Mouse (Mus musculus) forebrain, embryonic 12.5 days (tissue): ENCODE results near the gene Fam71f1. TPM values are rescaled to one million over a fixed set of nuclear protein-coding genes. Genes with fewer than 3 reads are reported as not detected.
"Not testable (repeated sequence)": the region's sequence is repeated elsewhere in the genome, so short reads cannot be mapped to it uniquely, and the experiment has no call there.

Experiments used
- ATAC-seq: fragments of 200-750 bp; cut with Nextera tagmentation; 2 replicates; pipeline ENCODE4 v1.8.0; 2017; ENCODE audit warnings: moderate TSS enrichment; ENCODE audit not compliant: low FRiP score
- H3K27ac ChIP-seq: fragments of 300-500 bp; sonication (generic); 2 replicates; pipeline ENCODE4 v1.5.1; 2016; ENCODE audit warnings: mild to moderate bottlenecking
- H3K27me3 ChIP-seq: fragments of 300-500 bp; sonication (generic); 2 replicates; pipeline ENCODE4 v1.6.1; 2016; ENCODE audit warnings: mild to moderate bottlenecking
- H3K36me3 ChIP-seq: fragments of 300-500 bp; sonication (generic); replicated peaks from 2 replicates; pipeline ENCODE4 v1.6.1; 2016; ENCODE audit warnings: mild to moderate bottlenecking
- H3K4me1 ChIP-seq: fragments of 300-500 bp; sonication (generic); 2 replicates; pipeline ENCODE4 v1.6.1; 2016
- H3K4me2 ChIP-seq: fragments of 300-500 bp; sonication (generic); 2 replicates; pipeline ENCODE4 v1.6.1; 2016; ENCODE audit warnings: mild to moderate bottlenecking, moderate library complexity
- H3K4me3 ChIP-seq: fragments of 300-500 bp; sonication (generic); replicated peaks from 2 replicates; pipeline ENCODE4 v1.5.1; 2016; ENCODE audit warnings: mild to moderate bottlenecking
- H3K9ac ChIP-seq: fragments of 300-500 bp; sonication (generic); 2 replicates; pipeline ENCODE4 v1.6.1; 2016; ENCODE audit warnings: mild to moderate bottlenecking
- H3K9me3 ChIP-seq: fragments of 300-500 bp; sonication (generic); 2 replicates; pipeline ENCODE4 v1.6.1; 2016
- WGBS: fragments of 180-500 bp; shearing (Covaris S2); methylation state at CpG from one replicate; pipeline ENCODE4 v1.1.7; 2016; 5-methylcytosine and 5-hydroxymethylcytosine counted together
- polyA plus RNA-seq: library from polyadenylated mRNA; unstranded; fragments of >200 nt; fragmentation: Nextera tagmentation; extraction: Ambion mirVana; gene quantifications from 2 replicates; pipeline ENCODE4 v1.2.1, GENCODE M21; 2016

Gene Fam71f1
- polyA plus RNA-seq, 1 experiment from 2014 or later: not detected

- ATAC-seq: no peak
- Histone ChIP-seq H3K9me3 (no peaks in the 10 kb centered on the region), H3K4me3 (no peak overlapping the region), H3K9ac (no peak overlapping the region), H3K36me3 (no peaks in the 10 kb centered on the region), H3K27me3 (no peaks in the 10 kb centered on the region), H3K4me2 (no peak overlapping the region), H3K27ac (no peak overlapping the region), H3K4me1 (no peaks in the 10 kb centered on the region)
Observed at GRCm38 (mm10) chr6:29303251-29303650, 15.7 kb upstream of the Fam71f1 start.

GRCm38 (mm10) chr6:29303726-29304125 is 15.2 kb upstream of the Fam71f1 start:
- Histone ChIP-seq H3K27ac (no peak overlapping the region), H3K9me3 (no peaks in the 10 kb centered on the region), H3K4me2 (no peak overlapping the region), H3K27me3 (no peaks in the 10 kb centered on the region), H3K36me3 (no peaks in the 10 kb centered on the region), H3K4me1 (no peaks in the 10 kb centered on the region), H3K9ac (no peak overlapping the region), H3K4me3 (no peak overlapping the region)
- 65% methylated on average over 5 of the region's 5 CpGs for WGBS
- no peak for ATAC-seq

GRCm38 (mm10) chr6:29305462-29305861 is 13.5 kb upstream of the Fam71f1 start:
- Histone ChIP-seq H3K4me2 (no peak overlapping the region), H3K4me1 (no peaks in the 10 kb centered on the region), H3K9ac (no peak overlapping the region), H3K4me3 (no peak overlapping the region), H3K9me3 (no peaks in the 10 kb centered on the region), H3K27ac (no peak overlapping the region), H3K36me3 (no peaks in the 10 kb centered on the region), H3K27me3 (no peaks in the 10 kb centered on the region)
- WGBS: 90% methylated on average over 4 of the region's 4 CpGs
- no peak for ATAC-seq

- no peak for ATAC-seq
- H3K27me3 ChIP-seq: no peaks in the 10 kb centered on the region
- no peaks in the 10 kb centered on the region for H3K4me1 ChIP-seq
- no peak overlapping the region for H3K9ac ChIP-seq
- H3K4me2 ChIP-seq: no peak overlapping the region
- H3K9me3 ChIP-seq: no peaks in the 10 kb centered on the region
- H3K36me3 ChIP-seq: no peaks in the 10 kb centered on the region
- 89% methylated on average over 16 of the region's 16 CpGs for WGBS
- H3K27ac ChIP-seq: no peak overlapping the region
- H3K4me3 ChIP-seq: no peak overlapping the region
Observed at GRCm38 (mm10) chr6:29308846-29309605, 9.9 kb upstream of the Fam71f1 start.

GRCm38 (mm10) chr6:29313690-29314202 is 5.2 kb upstream of the Fam71f1 start:
- no peak overlapping the region for H3K4me3 ChIP-seq
- no peak overlapping the region for H3K4me2 ChIP-seq
- H3K36me3 ChIP-seq: no peaks in the 10 kb centered on the region
- no peaks in the 10 kb centered on the region for H3K4me1 ChIP-seq
- no peak overlapping the region for H3K27ac ChIP-seq
- no peaks in the 10 kb centered on the region for H3K27me3 ChIP-seq
- H3K9me3 ChIP-seq: no peaks in the 10 kb centered on the region
- 64% methylated on average over 14 of the region's 14 CpGs for WGBS
- ATAC-seq: no peak
- no peak overlapping the region for H3K9ac ChIP-seq

GRCm38 (mm10) chr6:29317286-29317685 is 1.7 kb upstream of the Fam71f1 start:
- Histone ChIP-seq H3K4me3 (no peak overlapping the region), H3K27ac (no peak overlapping the region), H3K9ac (no peak overlapping the region), H3K9me3 (no peaks in the 10 kb centered on the region), H3K4me1 (no peaks in the 10 kb centered on the region), H3K4me2 (no peak overlapping the region), H3K36me3 (no peaks in the 10 kb centered on the region), H3K27me3 (no peaks in the 10 kb centered on the region)
- no peak for ATAC-seq
- WGBS: 73% methylated on average over 2 of the region's 2 CpGs

- Histone ChIP-seq H3K9ac (no peak overlapping the region), H3K9me3 (no peaks in the 10 kb centered on the region), H3K4me3 (no peak overlapping the region), H3K27me3 (no peaks in the 10 kb centered on the region), H3K36me3 (no peaks in the 10 kb centered on the region), H3K4me2 (no peak overlapping the region), H3K27ac (no peak overlapping the region), H3K4me1 (no peaks in the 10 kb centered on the region)
- no peak for ATAC-seq
- WGBS: 72% methylated on average over 3 of the region's 3 CpGs
Observed at GRCm38 (mm10) chr6:29317941-29318340, 999 bp upstream of the Fam71f1 start.

GRCm38 (mm10) chr6:29321586-29321985 is 2.6 kb downstream of the Fam71f1 start:
- 84% methylated on average over 6 of the region's 6 CpGs for WGBS
- no peak overlapping the region for H3K9ac ChIP-seq
- ATAC-seq: no peak
- no peaks in the 10 kb centered on the region for H3K36me3 ChIP-seq
- H3K27me3 ChIP-seq: no peaks in the 10 kb centered on the region
- H3K4me2 ChIP-seq: no peak overlapping the region
- no peak overlapping the region for H3K4me3 ChIP-seq
- H3K4me1 ChIP-seq: no peaks in the 10 kb centered on the region
- no peak overlapping the region for H3K27ac ChIP-seq
- no peaks in the 10 kb centered on the region for H3K9me3 ChIP-seq

- H3K27me3 ChIP-seq: no peaks in the 10 kb centered on the region
- ATAC-seq: no peak
Observed at GRCm38 (mm10) chr6:29322147-29322546, 3.2 kb downstream of the Fam71f1 start.

GRCm38 (mm10) chr6:29322735-29323134 is 3.8 kb downstream of the Fam71f1 start:
- no peak for ATAC-seq
- H3K4me1 ChIP-seq: no peaks in the 10 kb centered on the region
- H3K9me3 ChIP-seq: no peaks in the 10 kb centered on the region
- H3K9ac ChIP-seq: no peak overlapping the region
- H3K27ac ChIP-seq: no peak overlapping the region
- no peaks in the 10 kb centered on the region for H3K27me3 ChIP-seq
- H3K36me3 ChIP-seq: no peaks in the 10 kb centered on the region
- H3K4me3 ChIP-seq: no peak overlapping the region
- no peak overlapping the region for H3K4me2 ChIP-seq
- WGBS: 83% methylated on average over 4 of the region's 4 CpGs

More at GRCm38 (mm10) chr6:29322147-29322546, 3.2 kb downstream of the Fam71f1 start:
- H3K36me3 ChIP-seq: no peaks in the 10 kb centered on the region
- WGBS: 90% methylated on average over 7 of the region's 7 CpGs
- no peak overlapping the region for H3K27ac ChIP-seq
- H3K9me3 ChIP-seq: no peaks in the 10 kb centered on the region
- H3K4me1 ChIP-seq: no peaks in the 10 kb centered on the region
- no peak overlapping the region for H3K4me3 ChIP-seq
- no peak overlapping the region for H3K9ac ChIP-seq
- no peak overlapping the region for H3K4me2 ChIP-seq

- Histone ChIP-seq H3K4me1 (no peaks in the 10 kb centered on the region), H3K4me3 (no peak overlapping the region), H3K9me3 (no peaks in the 10 kb centered on the region), H3K27ac (no peak overlapping the region), H3K27me3 (no peaks in the 10 kb centered on the region), H3K4me2 (no peak overlapping the region), H3K9ac (no peak overlapping the region), H3K36me3 (no peaks in the 10 kb centered on the region)
- WGBS: 90% methylated on average over 9 of the region's 9 CpGs
- no peak for ATAC-seq
Observed at GRCm38 (mm10) chr6:29326961-29327360, 8.0 kb downstream of the Fam71f1 start.

- no peak overlapping the region for H3K27ac ChIP-seq
- H3K9me3 ChIP-seq: no peaks in the 10 kb centered on the region
- no peaks in the 10 kb centered on the region for H3K27me3 ChIP-seq
- no peak overlapping the region for H3K4me3 ChIP-seq
- H3K9ac ChIP-seq: no peak overlapping the region
- ATAC-seq: no peak
- WGBS: 87% methylated on average over 4 of the region's 4 CpGs
- no peak overlapping the region for H3K4me2 ChIP-seq
- H3K4me1 ChIP-seq: no peaks in the 10 kb centered on the region
- no peaks in the 10 kb centered on the region for H3K36me3 ChIP-seq
Observed at GRCm38 (mm10) chr6:29329514-29329913, 10.6 kb downstream of the Fam71f1 start.

GRCm38 (mm10) chr6:29346512-29346911 is 27.6 kb downstream of the Fam71f1 start:
- H3K27ac ChIP-seq, ATAC-seq, H3K27me3 ChIP-seq, H3K4me3 ChIP-seq, H3K9ac ChIP-seq, H3K4me2 ChIP-seq, H3K36me3 ChIP-seq, H3K9me3 ChIP-seq: not testable (repeated sequence)
- 93% methylated on average over 2 of the region's 2 CpGs for WGBS
- H3K4me1 ChIP-seq: peaks cover 16% of the 10 kb centered on the region
